Mouse (Mus musculus): ENCODE results near the gene Psmd14. TPM values are rescaled to one million over a fixed set of nuclear protein-coding genes. Genes with fewer than 3 reads are reported as not detected.
A peak's percentile ranks its signal among the peaks of the same experiment; 100 is the strongest.

Gene Psmd14
- total and polyA plus RNA-seq, 3 experiments, result 156 to 217 TPM; not detected in 1

- no peak for TF ChIP-seq MAX (IDR thresholded peaks at IDR 0.05; ENCODE audit: low read length)
- TF ChIP-seq POLR2AphosphoS2 (IDR thresholded peaks at IDR 0.05; ENCODE audit: low read length), result no peak
- TF ChIP-seq BHLHE40 (IDR thresholded peaks at IDR 0.05; ENCODE audit: borderline replicate concordance, low read depth, low read length), result no peak
- no peak for TF ChIP-seq E2F4 (IDR thresholded peaks at IDR 0.05; ENCODE audit: borderline replicate concordance, low read depth, low read length)
- H3K4me1 ChIP-seq (ENCODE audit: control insufficient read depth in 1 of 2, insufficient read depth in 2 of 2, low read length in 2 of 2), result no peaks in the 10 kb centered on the region
- no peak for DNase-seq (ENCODE audit: low read depth, low spot score)
- no peaks in the 10 kb centered on the region for H3K36me3 ChIP-seq (ENCODE audit: control insufficient read depth in 1 of 2, insufficient read depth in 2 of 2, low read length in 2 of 2)
- no peaks in the 10 kb centered on the region for H3K79me2 ChIP-seq (ENCODE audit: control insufficient read depth, insufficient read depth, low read length, poor library complexity)
- H3K27me3 ChIP-seq (ENCODE audit: control insufficient read depth in 1 of 2, insufficient read depth in 2 of 2, low read length in 2 of 2), result no peaks in the 10 kb centered on the region
- no peak overlapping the region for H3K4me3 ChIP-seq (ENCODE audit: control insufficient read depth in 1 of 2, insufficient read depth in 1 of 2, low read depth in 2 of 2, low read length in 2 of 2)
- no peak overlapping the region for H3K27ac ChIP-seq (ENCODE audit: control insufficient read depth, low read depth, low read length)
- no peaks in the 10 kb centered on the region for H3K9me3 ChIP-seq (replicated peaks; ENCODE audit: insufficient read depth, low read length)
- H3K9ac ChIP-seq (ENCODE audit: control insufficient read depth, low read depth, low read length, poor library complexity, severe bottlenecking), result no peak overlapping the region
These were observed 44.1 kb upstream of the Psmd14 start for GRCm38 (mm10) chr2:61667420-61667819.

GRCm38 (mm10) chr2:61668260-61668659 is 43.2 kb upstream of the Psmd14 start:
- no peaks in the 10 kb centered on the region for H3K79me2 ChIP-seq (ENCODE audit: control insufficient read depth, insufficient read depth, low read length, poor library complexity)
- TF ChIP-seq ZC3H11A (IDR thresholded peaks at IDR 0.05; ENCODE audit: low read depth, low read length) (peak; percentile 86), GATA1 (IDR thresholded peaks at IDR 0.05; ENCODE audit: low read depth, low read length) (no peak), SMC3 (IDR thresholded peaks at IDR 0.05; ENCODE audit: low read depth, low read length) (peak; percentile 93), TBP (IDR thresholded peaks at IDR 0.05; ENCODE audit: low read depth, low read length) (0 out of 2 replicates have a peak, but pooled peaks have one; percentile 24), ZNF384 (IDR thresholded peaks at IDR 0.05; ENCODE audit: low read depth, low read length) (no peak), CTCF (IDR thresholded peaks at IDR 0.05 in 2 of 3, conservative IDR thresholded peaks at IDR 0.05 in 1 of 3; ENCODE audit: control insufficient read depth in 1 of 3, insufficient read depth in 1 of 3, low read depth in 2 of 3, low read length in 3 of 3, poor library complexity in 1 of 3, severe bottlenecking in 1 of 3) (peak; percentile 85 to 89 (median 87)), MAX (IDR thresholded peaks at IDR 0.05; ENCODE audit: low read length) (no peak), RAD21 (IDR thresholded peaks at IDR 0.05; ENCODE audit: low read depth, low read length) (peak; percentile 83)

GRCm38 (mm10) chr2:61674555-61674954 is 36.9 kb upstream of the Psmd14 start:
- Histone ChIP-seq H3K36me3 (ENCODE audit: control insufficient read depth in 1 of 2, insufficient read depth in 2 of 2, low read length in 2 of 2) (no peaks in the 10 kb centered on the region), H3K4me1 (ENCODE audit: control insufficient read depth in 1 of 2, insufficient read depth in 2 of 2, low read length in 2 of 2) (peaks cover 0 to 3% of the 10 kb centered on the region in 2 experiments; a peak in 1 of 4 replicates), H3K4me3 (ENCODE audit: control insufficient read depth in 1 of 2, insufficient read depth in 1 of 2, low read depth in 2 of 2, low read length in 2 of 2) (no peak overlapping the region), H3K27me3 (ENCODE audit: control insufficient read depth in 1 of 2, insufficient read depth in 2 of 2, low read length in 2 of 2) (no peaks in the 10 kb centered on the region), H3K9ac (ENCODE audit: control insufficient read depth, low read depth, low read length, poor library complexity, severe bottlenecking) (no peak overlapping the region), H3K27ac (ENCODE audit: control insufficient read depth, low read depth, low read length) (no peak overlapping the region), H3K79me2 (ENCODE audit: control insufficient read depth, insufficient read depth, low read length, poor library complexity) (no peaks in the 10 kb centered on the region), H3K9me3 (replicated peaks; ENCODE audit: insufficient read depth, low read length) (no peaks in the 10 kb centered on the region)
- TF ChIP-seq MAX (IDR thresholded peaks at IDR 0.05; ENCODE audit: low read length) (no peak), ETS1 (IDR thresholded peaks at IDR 0.05; ENCODE audit: low read depth, low read length) (no peak), RAD21 (IDR thresholded peaks at IDR 0.05; ENCODE audit: low read depth, low read length) (no peak), MXI1 (IDR thresholded peaks at IDR 0.05; ENCODE audit: low read depth, low read length) (no peak)
- DNase-seq (ENCODE audit: low read depth, low spot score), result no peak

More at GRCm38 (mm10) chr2:61668260-61668659, 43.2 kb upstream of the Psmd14 start:
- Histone ChIP-seq H3K36me3 (ENCODE audit: control insufficient read depth in 1 of 2, insufficient read depth in 2 of 2, low read length in 2 of 2) (no peaks in the 10 kb centered on the region), H3K9me3 (replicated peaks; ENCODE audit: insufficient read depth, low read length) (no peaks in the 10 kb centered on the region), H3K4me3 (ENCODE audit: control insufficient read depth in 1 of 2, insufficient read depth in 1 of 2, low read depth in 2 of 2, low read length in 2 of 2) (no peak overlapping the region), H3K27ac (ENCODE audit: control insufficient read depth, low read depth, low read length) (no peak overlapping the region), H3K9ac (ENCODE audit: control insufficient read depth, low read depth, low read length, poor library complexity, severe bottlenecking) (no peak overlapping the region), H3K27me3 (ENCODE audit: control insufficient read depth in 1 of 2, insufficient read depth in 2 of 2, low read length in 2 of 2) (no peaks in the 10 kb centered on the region), H3K4me1 (ENCODE audit: control insufficient read depth in 1 of 2, insufficient read depth in 2 of 2, low read length in 2 of 2) (no peaks in the 10 kb centered on the region)
- peak; percentile 73 for DNase-seq (ENCODE audit: low read depth, low spot score)

Measured in MEL (cell line).